Mouse (Mus musculus): ENCODE results near the gene Iah1. TPM values are rescaled to one million over a fixed set of nuclear protein-coding genes. Genes with fewer than 3 reads are reported as not detected.

Gene Iah1
- polyA plus RNA-seq (2016; fragmentation: Nextera tagmentation; extraction: Ambion mirVana) = 41.9 and 45.3 TPM in 2 replicates

DNA sequence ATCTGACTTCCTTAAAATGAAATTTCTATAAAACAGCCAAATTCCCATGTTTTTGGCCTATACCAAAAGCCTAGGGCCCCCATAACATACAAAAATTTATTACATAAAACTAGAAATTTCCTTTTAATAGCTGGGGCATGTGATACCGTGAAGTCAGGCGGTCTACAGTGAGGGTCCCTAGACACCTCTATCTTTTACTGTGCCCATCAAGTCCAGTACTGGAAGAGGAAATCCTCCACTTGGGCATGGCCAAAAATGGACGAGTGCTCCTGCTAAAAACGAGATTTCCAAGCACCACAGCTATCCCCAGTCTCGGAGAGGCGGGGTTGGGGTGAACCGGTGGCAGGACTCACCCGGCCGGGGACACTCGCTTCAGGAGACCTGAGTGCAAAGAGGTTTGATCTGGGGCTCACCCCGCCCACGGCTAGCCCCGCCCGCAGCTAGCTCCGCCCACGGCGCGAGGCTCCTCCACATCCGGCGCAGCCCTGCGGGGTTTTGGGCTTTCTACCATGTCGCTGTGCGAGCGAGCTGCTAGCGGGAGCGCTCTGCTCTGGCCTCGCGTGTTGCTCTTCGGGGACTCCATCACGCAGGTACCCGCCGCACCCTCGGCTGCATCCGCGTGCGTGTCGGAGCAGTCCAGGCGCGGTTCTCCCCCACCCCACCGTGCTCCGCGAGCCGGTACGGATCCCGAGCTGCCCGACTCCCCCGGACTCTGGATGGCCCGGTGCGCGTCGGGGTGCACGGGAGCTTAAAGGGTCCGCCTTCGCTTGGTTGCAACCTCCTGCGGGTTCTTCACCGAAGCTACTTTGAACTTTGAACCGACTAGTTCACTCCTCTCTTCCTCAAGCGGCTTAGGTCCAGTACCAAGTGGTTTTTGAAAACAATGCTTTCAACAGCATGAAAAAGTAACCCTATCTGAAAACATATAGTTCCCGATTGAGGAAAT lies at the start of gene Iah1:
Gene Iah1 (plus strand): TSS at position 467 of the 946 bp plus-strand sequence.
- ATAC-seq (ENCODE audit: low FRiP score) = peak; percentile 95
- Histone ChIP-seq H3K4me2 (peak within 1 kb of the TSS; percentile 66), H3K4me3 (replicated peaks) (peak within 1 kb of the TSS; percentile 70), H3K9me3 (no peaks in the 10 kb centered on the region), H3K9ac (peak within 1 kb of the TSS; percentile 77), H3K27me3 (no peaks in the 10 kb centered on the region), H3K27ac (0 out of 2 replicates have a peak within 1 kb of the TSS, but pooled peaks have one; percentile 61), H3K36me3 (replicated peaks) (peaks cover 56% of the 10 kb centered on the region), H3K4me1 (peaks cover 9% of the 10 kb centered on the region)
- WGBS = 3% methylated on average over 58 of the region's 59 CpGs

GRCm38 (mm10) chr12:21266784-21267098 lies 49.4 kb upstream of the Iah1 start:
- Histone ChIP-seq H3K4me3 (replicated peaks) (no peak overlapping the region), H3K4me1 (no peaks in the 10 kb centered on the region), H3K9me3 (no peaks in the 10 kb centered on the region), H3K27me3 (no peaks in the 10 kb centered on the region), H3K27ac (no peak overlapping the region), H3K9ac (no peak overlapping the region), H3K4me2 (no peak overlapping the region), H3K36me3 (replicated peaks) (peaks cover 89% of the 10 kb centered on the region)
- 80% methylated on average over 2 of the region's 2 CpGs for WGBS
- ATAC-seq (ENCODE audit: low FRiP score) = peak; percentile 45; the same call in 1 of the 2 replicates

DNA sequence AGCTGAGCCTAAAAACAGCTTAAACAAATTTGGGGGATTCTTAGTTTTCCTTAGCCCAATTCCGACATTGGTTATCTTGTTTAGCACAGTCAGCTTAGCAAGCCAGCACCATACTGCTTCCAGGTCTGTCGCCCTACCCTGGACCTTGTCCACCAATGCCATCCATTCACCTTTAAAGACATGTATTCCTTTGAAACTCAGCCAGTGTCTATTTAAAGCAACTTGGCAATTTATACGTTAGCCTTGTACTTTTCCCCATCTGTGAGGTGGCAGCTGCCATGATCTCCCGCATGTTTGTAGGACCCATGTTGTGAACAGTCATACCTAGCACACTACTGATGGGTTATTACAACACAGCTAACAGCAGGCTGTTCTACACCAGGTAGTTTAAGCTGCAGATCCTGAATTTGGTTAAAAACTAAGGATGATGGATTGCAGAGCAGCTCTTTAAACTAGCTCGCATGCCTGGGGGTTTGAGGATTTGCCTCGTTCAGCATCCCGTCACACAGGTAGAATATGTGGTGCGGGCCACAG lies 48.0 kb upstream of the Iah1 start:
- Histone ChIP-seq H3K4me3 (replicated peaks) (no peak overlapping the region), H3K9me3 (no peaks in the 10 kb centered on the region), H3K36me3 (replicated peaks) (peaks cover 82% of the 10 kb centered on the region), H3K27me3 (no peaks in the 10 kb centered on the region), H3K9ac (no peak overlapping the region), H3K4me2 (no peak overlapping the region), H3K27ac (no peak overlapping the region), H3K4me1 (no peaks in the 10 kb centered on the region)
- 94% methylated on average over 8 of the region's 8 CpGs for WGBS
- no peak for ATAC-seq (ENCODE audit: low FRiP score)

GRCm38 (mm10) chr12:21274446-21274845 lies 41.7 kb upstream of the Iah1 start:
- ATAC-seq (ENCODE audit: low FRiP score) = no peak
- no peaks in the 10 kb centered on the region for H3K4me1 ChIP-seq
- no peaks in the 10 kb centered on the region for H3K9me3 ChIP-seq
- no peaks in the 10 kb centered on the region for H3K27me3 ChIP-seq
- no peak overlapping the region for H3K9ac ChIP-seq
- no peak overlapping the region for H3K4me2 ChIP-seq
- peaks cover 27% of the 10 kb centered on the region for H3K36me3 ChIP-seq (replicated peaks)
- WGBS = 86% methylated on average over 7 of the region's 7 CpGs
- H3K4me3 ChIP-seq (replicated peaks) = no peak overlapping the region
- no peak overlapping the region for H3K27ac ChIP-seq

GRCm38 (mm10) chr12:21277352-21277864 lies 38.8 kb upstream of the Iah1 start:
- no peak for ATAC-seq (ENCODE audit: low FRiP score)

GRCm38 (mm10) chr12:21284761-21285441 lies 31.3 kb upstream of the Iah1 start, which contains the start of gene Cpsf3:
Gene Cpsf3, plus strand, starts transcription at chr12:21285391.
- peak within 1 kb of the TSS; percentile 80 for H3K4me3 ChIP-seq (replicated peaks)
- H3K36me3 ChIP-seq (replicated peaks) = no peaks in the 10 kb centered on the region
- peak within 1 kb of the TSS; percentile 74 for H3K9ac ChIP-seq
- no peak for ATAC-seq (ENCODE audit: low FRiP score)
- 56% methylated on average over 11 of the region's 11 CpGs for WGBS
- no peaks in the 10 kb centered on the region for H3K27me3 ChIP-seq
- no peaks in the 10 kb centered on the region for H3K9me3 ChIP-seq
- peak within 1 kb of the TSS; percentile 86 for H3K27ac ChIP-seq
- peaks cover 19% of the 10 kb centered on the region for H3K4me1 ChIP-seq
- peak within 1 kb of the TSS; percentile 76 for H3K4me2 ChIP-seq

More at GRCm38 (mm10) chr12:21277352-21277864, 38.8 kb upstream of the Iah1 start:
- Histone ChIP-seq H3K4me3 (replicated peaks) (no peak overlapping the region), H3K27me3 (no peaks in the 10 kb centered on the region), H3K9me3 (no peaks in the 10 kb centered on the region), H3K36me3 (replicated peaks) (no peaks in the 10 kb centered on the region; the same call in 1 of the 2 replicates), H3K9ac (no peak overlapping the region), H3K27ac (no peak overlapping the region), H3K4me2 (no peak overlapping the region), H3K4me1 (no peaks in the 10 kb centered on the region)
- 87% methylated on average over 1 of the region's 1 CpGs for WGBS

DNA sequence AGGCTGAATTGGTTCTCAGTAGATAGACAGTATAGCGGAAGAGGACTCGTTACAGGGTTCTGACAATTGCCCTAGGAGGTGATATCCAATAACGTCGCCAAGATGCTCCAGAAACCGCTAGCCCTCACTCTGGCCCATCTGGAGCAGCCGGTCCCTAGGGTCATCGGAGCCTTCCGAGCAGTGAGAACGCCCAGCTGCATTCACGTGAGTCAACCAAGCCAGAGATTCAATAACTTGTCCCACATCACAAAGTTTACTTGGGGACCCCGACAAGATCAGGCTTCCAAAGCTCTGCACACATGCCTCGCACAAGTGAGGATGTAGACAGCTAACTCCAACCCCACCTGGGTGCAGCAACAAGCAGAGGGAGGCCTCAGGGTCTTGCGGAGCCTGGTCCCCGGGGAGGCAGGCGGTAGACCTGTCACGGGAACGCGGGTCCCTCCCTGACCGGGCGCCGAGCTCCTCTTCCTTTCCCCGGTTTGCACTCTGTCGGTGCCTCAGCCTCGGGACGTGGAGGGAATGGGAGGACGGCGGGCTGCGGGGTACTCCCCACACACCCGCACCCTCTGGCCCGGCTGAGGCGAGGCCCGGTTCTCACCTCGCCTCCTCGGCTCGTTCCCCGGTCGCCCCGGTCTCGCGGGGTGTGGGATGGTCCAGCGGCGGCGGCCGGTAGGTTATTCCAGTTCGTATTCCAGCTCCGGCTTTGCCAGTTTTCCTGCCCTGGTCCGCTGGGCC lies 30.5 kb upstream of the Iah1 start:
- no peaks in the 10 kb centered on the region for H3K27me3 ChIP-seq
- H3K4me1 ChIP-seq = peaks cover 19% of the 10 kb centered on the region
- peak overlapping the region; percentile 76 for H3K4me2 ChIP-seq
- peak overlapping the region; percentile 69 for H3K27ac ChIP-seq
- H3K9ac ChIP-seq = peak overlapping the region; percentile 74
- no peak; the same call in none of the 2 replicates for ATAC-seq (ENCODE audit: low FRiP score)
- no peaks in the 10 kb centered on the region for H3K9me3 ChIP-seq
- WGBS = under 1% methylated on average over 46 of the region's 47 CpGs
- H3K4me3 ChIP-seq (replicated peaks) = peak overlapping the region; percentile 80
- H3K36me3 ChIP-seq (replicated peaks) = no peaks in the 10 kb centered on the region; the same call in 1 of the 2 replicates

DNA sequence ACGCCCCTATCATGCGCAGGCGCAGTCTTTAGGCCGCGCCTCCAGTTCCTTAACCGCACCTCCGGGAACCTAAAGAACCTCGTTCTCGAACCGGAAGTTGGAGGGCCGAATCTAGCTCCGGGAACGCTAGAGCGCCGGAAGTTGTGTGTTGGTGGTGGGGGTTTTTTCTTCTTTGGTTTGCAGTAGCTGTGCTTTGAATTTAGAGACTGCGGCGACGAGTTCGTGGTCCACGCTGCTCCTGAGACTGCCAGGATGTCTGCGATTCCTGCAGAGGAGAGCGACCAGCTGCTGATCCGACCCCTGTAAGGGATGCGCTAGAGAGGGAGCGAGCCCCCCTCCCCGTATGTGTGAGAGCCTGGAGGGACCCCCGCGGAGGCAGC lies 30.0 kb upstream of the Iah1 start, which contains the start of gene Itgb1bp1:
Gene Itgb1bp1 (minus strand): TSS at position 42 of the 380 bp plus-strand sequence.
- WGBS = under 1% methylated on average over 28 of the region's 28 CpGs
- ATAC-seq (ENCODE audit: low FRiP score) = peak; percentile 97
- Histone ChIP-seq H3K9ac (peak within 1 kb of the TSS; percentile 74), H3K4me1 (peaks cover 19% of the 10 kb centered on the region), H3K27me3 (no peaks in the 10 kb centered on the region), H3K4me2 (peak within 1 kb of the TSS; percentile 76), H3K4me3 (replicated peaks) (peak within 1 kb of the TSS; percentile 80), H3K9me3 (no peaks in the 10 kb centered on the region), H3K27ac (peak within 1 kb of the TSS; percentile 86), H3K36me3 (replicated peaks) (peaks cover 3% of the 10 kb centered on the region)

GRCm38 (mm10) chr12:21286712-21287650 lies 29.2 kb upstream of the Iah1 start:
- 38% methylated on average over 18 of the region's 18 CpGs for WGBS

DNA sequence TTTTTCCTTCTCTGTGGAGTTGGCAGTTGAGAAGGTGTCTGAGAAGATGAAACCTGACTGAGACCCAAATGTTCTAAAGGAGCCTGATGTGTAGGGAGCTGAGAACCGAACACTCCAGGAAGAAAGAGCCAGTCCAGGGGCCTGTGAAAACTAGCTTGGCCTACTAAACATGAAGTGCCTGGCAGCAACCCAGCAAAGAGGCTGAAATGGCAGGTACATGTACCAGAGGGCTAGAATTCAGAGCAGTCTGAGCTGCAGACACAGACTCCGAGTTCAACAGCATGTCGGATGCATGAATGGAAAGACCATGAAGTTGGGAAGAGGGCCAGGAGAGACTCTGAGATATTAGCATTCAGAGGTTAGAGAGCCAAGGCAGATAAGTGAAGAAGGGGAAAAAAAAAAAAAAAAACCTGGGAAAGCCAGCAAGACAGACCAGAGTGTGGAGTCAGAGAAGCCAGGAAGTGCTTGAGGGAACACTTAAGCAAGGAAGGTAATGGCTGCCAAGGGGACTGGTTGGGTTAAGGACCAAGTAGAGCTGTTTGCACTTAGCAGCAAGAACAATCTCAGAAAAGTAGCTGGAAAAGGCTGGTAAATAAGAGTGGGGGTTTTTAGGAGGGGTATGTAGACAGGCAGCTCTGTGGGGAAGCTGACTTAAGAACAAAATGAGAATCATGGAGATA lies 27.3 kb upstream of the Iah1 start:
- H3K27me3 ChIP-seq = no peaks in the 10 kb centered on the region
- H3K36me3 ChIP-seq (replicated peaks) = peaks cover 26% of the 10 kb centered on the region
- no peak overlapping the region for H3K4me2 ChIP-seq
- H3K4me1 ChIP-seq = peaks cover 19% of the 10 kb centered on the region
- no peak overlapping the region for H3K27ac ChIP-seq
- no peaks in the 10 kb centered on the region for H3K9me3 ChIP-seq
- 97% methylated on average over 3 of the region's 3 CpGs for WGBS
- no peak overlapping the region for H3K4me3 ChIP-seq (replicated peaks)
- no peak for ATAC-seq (ENCODE audit: low FRiP score)
- H3K9ac ChIP-seq = no peak overlapping the region

More at GRCm38 (mm10) chr12:21286712-21287650, 29.2 kb upstream of the Iah1 start:
- peak; percentile 41 for ATAC-seq (ENCODE audit: low FRiP score)
- Histone ChIP-seq H3K9ac (peak overlapping the region; percentile 74), H3K27me3 (no peaks in the 10 kb centered on the region), H3K4me2 (peak overlapping the region; percentile 76), H3K9me3 (no peaks in the 10 kb centered on the region), H3K36me3 (replicated peaks) (peaks cover 9% of the 10 kb centered on the region), H3K4me1 (peaks cover 19% of the 10 kb centered on the region), H3K27ac (peak overlapping the region; percentile 86), H3K4me3 (replicated peaks) (peak overlapping the region; percentile 80)
